Mouse (Mus musculus) lung, embryonic 16.5 days (tissue): Measurements from ENCODE around the gene Tbc1d7. TPM values are rescaled to one million over a fixed set of nuclear protein-coding genes. Genes with fewer than 3 reads are reported as not detected.

Experiments
- ATAC-seq: fragments of 200-750 bp; cut with Nextera tagmentation; 2 replicates; pipeline ENCODE4 v1.8.0; 2017; ENCODE audit warnings: low read depth, mild to moderate bottlenecking, moderate library complexity
- H3K27ac ChIP-seq: fragments of 300-500 bp; sonication (generic); 2 replicates; pipeline ENCODE4 v1.5.1; 2014; ENCODE audit warnings: mild to moderate bottlenecking, control low read depth, low read length
- H3K27me3 ChIP-seq: fragments of 300-500 bp; sonication (generic); 2 replicates; pipeline ENCODE4 v1.6.1; 2014; ENCODE audit warnings: low read depth, low read length, mixed read lengths; ENCODE audit not compliant: control insufficient read depth, insufficient read depth
- H3K36me3 ChIP-seq: fragments of 300-500 bp; sonication (generic); 2 replicates; pipeline ENCODE4 v1.6.1; 2014; ENCODE audit warnings: low read length; ENCODE audit not compliant: control insufficient read depth, insufficient read depth
- H3K4me1 ChIP-seq: fragments of 300-500 bp; sonication (generic); replicated peaks from 2 replicates; pipeline ENCODE4 v1.6.1; 2014; ENCODE audit warnings: low read length, mixed read lengths; ENCODE audit not compliant: control insufficient read depth, insufficient read depth
- H3K4me2 ChIP-seq: fragments of 300-500 bp; sonication (generic); 2 replicates; pipeline ENCODE4 v1.6.1; 2014; ENCODE audit warnings: low read depth, low read length, control low read depth
- H3K4me3 ChIP-seq: fragments of 300-500 bp; sonication (generic); 2 replicates; pipeline ENCODE4 v1.5.1; 2014; ENCODE audit warnings: mild to moderate bottlenecking, low read length, control low read depth
- H3K9ac ChIP-seq: fragments of 300-500 bp; sonication (generic); 2 replicates; pipeline ENCODE4 v1.6.1; 2014; ENCODE audit warnings: low read length, control low read depth
- H3K9me3 ChIP-seq: fragments of 300-500 bp; sonication (generic); 2 replicates; pipeline ENCODE4 v1.6.1; 2016; ENCODE audit warnings: low read length; ENCODE audit not compliant: control insufficient read depth
- WGBS: fragments of 180-500 bp; shearing (Covaris S2); extraction: QIAGEN DNeasy Blood & Tissue Kit; methylation state at CpG from one replicate; pipeline ENCODE4 v1.1.7; 2014; 5-methylcytosine and 5-hydroxymethylcytosine counted together
- polyA plus RNA-seq: library from polyadenylated mRNA; unstranded; fragments of >200 nt; fragmentation: Nextera tagmentation; extraction: Ambion mirVana; gene quantifications from 2 replicates; pipeline ENCODE4 v1.2.1, GENCODE M21; 2015

The Tbc1d7 gene
- polyA plus RNA-seq, 1 experiment from 2014 or later: 44.4 TPM

- 39% methylated on average over 3 of the region's 3 CpGs for WGBS
- peak; percentile 84 for ATAC-seq
- Histone ChIP-seq H3K4me3 (no peak overlapping the region), H3K4me2 (no peak overlapping the region), H3K27ac (no peak overlapping the region), H3K9me3 (no peaks in the 10 kb centered on the region), H3K36me3 (peaks cover 5% of the 10 kb centered on the region), H3K9ac (no peak overlapping the region), H3K27me3 (no peaks in the 10 kb centered on the region), H3K4me1 (no peaks in the 10 kb centered on the region)
Observed at GRCm38 (mm10) chr13:43159429-43159828, 11.9 kb downstream of the Tbc1d7 start.

- Histone ChIP-seq H3K4me2 (no peak overlapping the region), H3K9ac (no peak overlapping the region), H3K4me1 (no peaks in the 10 kb centered on the region), H3K27ac (no peak overlapping the region), H3K9me3 (no peaks in the 10 kb centered on the region), H3K4me3 (no peak overlapping the region), H3K27me3 (no peaks in the 10 kb centered on the region), H3K36me3 (peaks cover 8% of the 10 kb centered on the region)
- WGBS: 79% methylated on average over 5 of the region's 5 CpGs
- ATAC-seq: no peak
Observed at GRCm38 (mm10) chr13:43158281-43158680, 13.0 kb downstream of the Tbc1d7 start.

GRCm38 (mm10) chr13:43157370-43157769, 13.9 kb downstream of the Tbc1d7 start:
- Histone ChIP-seq H3K4me2 (no peak overlapping the region), H3K27me3 (no peaks in the 10 kb centered on the region), H3K27ac (no peak overlapping the region), H3K36me3 (peaks cover 8% of the 10 kb centered on the region), H3K4me3 (no peak overlapping the region), H3K4me1 (no peaks in the 10 kb centered on the region), H3K9me3 (no peaks in the 10 kb centered on the region), H3K9ac (no peak overlapping the region)
- ATAC-seq: no peak
- WGBS: 49% methylated on average over 5 of the region's 5 CpGs

- WGBS: 90% methylated on average over 14 of the region's 14 CpGs
- H3K4me3 ChIP-seq: no peak overlapping the region
- H3K9me3 ChIP-seq: no peaks in the 10 kb centered on the region
- H3K36me3 ChIP-seq: peaks cover 14% of the 10 kb centered on the region
- no peaks in the 10 kb centered on the region for H3K27me3 ChIP-seq
- no peak overlapping the region for H3K4me2 ChIP-seq
- ATAC-seq: no peak
- H3K27ac ChIP-seq: no peak overlapping the region
- H3K4me1 ChIP-seq: no peaks in the 10 kb centered on the region
- no peak overlapping the region for H3K9ac ChIP-seq
Observed at GRCm38 (mm10) chr13:43152005-43152520, 19.2 kb downstream of the Tbc1d7 start.

- H3K9ac ChIP-seq: no peak overlapping the region
- ATAC-seq: no peak
- peaks cover 14% of the 10 kb centered on the region for H3K36me3 ChIP-seq
- H3K27ac ChIP-seq: no peak overlapping the region
- no peak overlapping the region for H3K4me3 ChIP-seq
- no peaks in the 10 kb centered on the region for H3K9me3 ChIP-seq
- H3K27me3 ChIP-seq: no peaks in the 10 kb centered on the region
- no peak overlapping the region for H3K4me2 ChIP-seq
- 79% methylated on average over 3 of the region's 3 CpGs for WGBS
- no peaks in the 10 kb centered on the region for H3K4me1 ChIP-seq
Observed at GRCm38 (mm10) chr13:43149661-43150060, 21.6 kb downstream of the Tbc1d7 start.

GRCm38 (mm10) chr13:43148692-43149091, 22.6 kb downstream of the Tbc1d7 start:
- ATAC-seq: no peak
- 65% methylated on average over 4 of the region's 4 CpGs for WGBS
- Histone ChIP-seq H3K4me1 (no peaks in the 10 kb centered on the region), H3K9me3 (no peaks in the 10 kb centered on the region), H3K36me3 (peaks cover 10% of the 10 kb centered on the region), H3K4me2 (no peak overlapping the region), H3K4me3 (no peak overlapping the region), H3K9ac (no peak overlapping the region), H3K27ac (no peak overlapping the region), H3K27me3 (no peaks in the 10 kb centered on the region)

- Histone ChIP-seq H3K9ac (no peak overlapping the region), H3K4me1 (no peaks in the 10 kb centered on the region), H3K27ac (no peak overlapping the region), H3K4me2 (no peak overlapping the region), H3K36me3 (peaks cover 6% of the 10 kb centered on the region), H3K27me3 (no peaks in the 10 kb centered on the region), H3K4me3 (no peak overlapping the region), H3K9me3 (no peaks in the 10 kb centered on the region)
- WGBS: 69% methylated on average over 8 of the region's 8 CpGs
- no peak for ATAC-seq
Observed at GRCm38 (mm10) chr13:43146515-43147258, 24.6 kb downstream of the Tbc1d7 start.

GRCm38 (mm10) chr13:43144720-43145418, 26.4 kb downstream of the Tbc1d7 start:
- Histone ChIP-seq H3K27ac (no peak overlapping the region), H3K9ac (no peak overlapping the region), H3K36me3 (no peaks in the 10 kb centered on the region), H3K9me3 (no peaks in the 10 kb centered on the region), H3K4me2 (no peak overlapping the region), H3K4me3 (no peak overlapping the region), H3K27me3 (no peaks in the 10 kb centered on the region), H3K4me1 (no peaks in the 10 kb centered on the region)
- ATAC-seq: no peak
- 59% methylated on average over 7 of the region's 7 CpGs for WGBS

GRCm38 (mm10) chr13:43134468-43134867, 36.8 kb downstream of the Tbc1d7 start:
- H3K9me3 ChIP-seq: no peaks in the 10 kb centered on the region
- no peaks in the 10 kb centered on the region for H3K36me3 ChIP-seq
- no peak overlapping the region for H3K9ac ChIP-seq
- H3K4me3 ChIP-seq: no peak overlapping the region
- no peak overlapping the region for H3K4me2 ChIP-seq
- H3K27me3 ChIP-seq: no peaks in the 10 kb centered on the region
- H3K27ac ChIP-seq: peak overlapping the region; percentile 58
- peaks cover 28% of the 10 kb centered on the region for H3K4me1 ChIP-seq
- 0 out of 2 replicates have a peak, but pooled peaks have one; percentile 24 for ATAC-seq
- WGBS: 16% methylated on average over 4 of the region's 4 CpGs
